Mouse (Mus musculus): ENCODE measurements at regions not wholly inside any gene's neighbourhood (a gene's known extent, or its start where the extent isn't known, plus 50 kb on each side); places are given as distances from the start of the nearest gene placed in this dataset.
A peak's percentile ranks its signal among the peaks of the same experiment; 100 is the strongest.

- no peak for DNase-seq (ENCODE audit: extremely low read depth, low read depth, low spot score)
These were observed 111.6 kb upstream of the Pik3r1 start for GRCm38 (mm10) chr13:101879561-101880081.

GRCm38 (mm10) chr13:101883177-101883576, 115.2 kb upstream of the Pik3r1 start:
- DNase-seq (ENCODE audit: extremely low read depth, low read depth, low spot score) = no peak

GRCm38 (mm10) chr13:101884752-101885151, 116.7 kb upstream of the Pik3r1 start:
- DNase-seq (ENCODE audit: extremely low read depth, low read depth, low spot score) = no peak

- DNase-seq (ENCODE audit: extremely low read depth, low read depth, low spot score) = no peak
These were observed 123.5 kb upstream of the Pik3r1 start for GRCm38 (mm10) chr13:101891473-101891872.

- no peak for DNase-seq (ENCODE audit: extremely low read depth, low read depth, low spot score)
These were observed 125.1 kb upstream of the Pik3r1 start for GRCm38 (mm10) chr13:101893035-101893600.

- DNase-seq (ENCODE audit: extremely low read depth, low read depth, low spot score) = no peak
These were observed 127.1 kb upstream of the Pik3r1 start for GRCm38 (mm10) chr13:101895161-101895560.

GRCm38 (mm10) chr13:101895686-101896085, 127.7 kb upstream of the Pik3r1 start:
- no peak for DNase-seq (ENCODE audit: extremely low read depth, low read depth, low spot score)

GRCm38 (mm10) chr13:101896946-101897345, 128.9 kb upstream of the Pik3r1 start:
- DNase-seq (ENCODE audit: extremely low read depth, low read depth, low spot score) = no peak

GRCm38 (mm10) chr13:101902213-101902612, 134.2 kb upstream of the Pik3r1 start:
- no peak for DNase-seq (ENCODE audit: extremely low read depth, low read depth, low spot score)

GRCm38 (mm10) chr13:101905909-101906676, 138.1 kb upstream of the Pik3r1 start:
- DNase-seq (ENCODE audit: extremely low read depth, low read depth, low spot score) = no peak

- DNase-seq (ENCODE audit: extremely low read depth, low read depth, low spot score) = no peak
These were observed 141.0 kb upstream of the Pik3r1 start for GRCm38 (mm10) chr13:101909026-101909425.

GRCm38 (mm10) chr13:101910687-101911086, 142.7 kb upstream of the Pik3r1 start:
- no peak for DNase-seq (ENCODE audit: extremely low read depth, low read depth, low spot score)

GRCm38 (mm10) chr13:101914132-101914531, 146.1 kb upstream of the Pik3r1 start:
- no peak for DNase-seq (ENCODE audit: extremely low read depth, low read depth, low spot score)

GRCm38 (mm10) chr13:101914691-101915541, 146.9 kb upstream of the Pik3r1 start:
- no peak for DNase-seq (ENCODE audit: extremely low read depth, low read depth, low spot score)

- DNase-seq (ENCODE audit: extremely low read depth, low read depth, low spot score) = peak; percentile 23
These were observed 147.5 kb upstream of the Pik3r1 start for GRCm38 (mm10) chr13:101915542-101915941.

- DNase-seq (ENCODE audit: extremely low read depth, low read depth, low spot score) = peak; percentile 49
These were observed 148.1 kb upstream of the Pik3r1 start for GRCm38 (mm10) chr13:101915948-101916594.

GRCm38 (mm10) chr13:101916876-101917275, 148.9 kb upstream of the Pik3r1 start:
- DNase-seq (ENCODE audit: extremely low read depth, low read depth, low spot score) = no peak

- DNase-seq (ENCODE audit: extremely low read depth, low read depth, low spot score) = no peak
These were observed 150.2 kb upstream of the Pik3r1 start for GRCm38 (mm10) chr13:101918185-101918584.

GRCm38 (mm10) chr13:101919266-101919665, 151.2 kb upstream of the Pik3r1 start:
- no peak for DNase-seq (ENCODE audit: extremely low read depth, low read depth, low spot score)

- no peak for DNase-seq (ENCODE audit: extremely low read depth, low read depth, low spot score)
These were observed 152.4 kb upstream of the Pik3r1 start for GRCm38 (mm10) chr13:101920384-101920783.

GRCm38 (mm10) chr13:101924637-101925036, 156.6 kb upstream of the Pik3r1 start:
- DNase-seq (ENCODE audit: extremely low read depth, low read depth, low spot score) = no peak
